Mouse (Mus musculus) MEL (cell line): ENCODE results near the gene Rab26. TPM values are rescaled to one million over a fixed set of nuclear protein-coding genes. Genes with fewer than 3 reads are reported as not detected.
A peak's percentile ranks its signal among the peaks of the same experiment; 100 is the strongest.

ENCODE experiments used
- DNase-seq: peaks from one replicate; pipeline ENCODE4 v3.0.0; 2011; ENCODE audit warnings: low read depth, low spot score
- H3K27ac ChIP-seq: 2 replicates; pipeline ENCODE4 v1.5.1; 2012; ENCODE audit warnings: low read depth, mild to moderate bottlenecking, control low read depth, low read length, moderate library complexity; ENCODE audit not compliant: control insufficient read depth
- H3K27me3 ChIP-seq, 2 experiments: fragments of 150-350 bp in 1 of 2; sonication (generic) in 1 of 2; 2 replicates each; pipeline ENCODE4 v1.6.1; 2012; ENCODE audit warnings: low read length in 2 of 2, mild to moderate bottlenecking in 2 of 2, improper control_type of control experiment in 1 of 2, moderate library complexity in 1 of 2; ENCODE audit not compliant: insufficient read depth in 2 of 2, control insufficient read depth in 1 of 2
- H3K36me3 ChIP-seq, 2 experiments: 2 replicates each; pipeline ENCODE4 v1.6.1; 2012 to 2014; ENCODE audit warnings: low read length in 2 of 2, improper control_type of control experiment in 1 of 2, inconsistent platforms in 1 of 2, mild to moderate bottlenecking in 1 of 2; ENCODE audit not compliant: insufficient read depth in 2 of 2, control insufficient read depth in 1 of 2
- H3K4me1 ChIP-seq, 2 experiments: fragments of 150-350 bp in 1 of 2; sonication (generic) in 1 of 2; 2 replicates each; pipeline ENCODE4 v1.6.1; 2012; ENCODE audit warnings: low read length in 2 of 2, improper control_type of control experiment in 1 of 2, mild to moderate bottlenecking in 1 of 2; ENCODE audit not compliant: insufficient read depth in 2 of 2, control insufficient read depth in 1 of 2
- H3K4me3 ChIP-seq, 2 experiments: fragments of 150-350 bp in 1 of 2; sonication (generic) in 1 of 2; 2 replicates each; pipeline ENCODE4 v1.5.1; 2012; ENCODE audit warnings: low read depth in 2 of 2, low read length in 2 of 2, mild to moderate bottlenecking in 2 of 2, moderate library complexity in 2 of 2, control low read depth in 1 of 2, improper control_type of control experiment in 1 of 2; ENCODE audit not compliant: control insufficient read depth in 1 of 2, insufficient read depth in 1 of 2
- H3K79me2 ChIP-seq: 2 replicates; pipeline ENCODE4 v1.6.1; 2012; ENCODE audit warnings: mild to moderate bottlenecking, low read length, moderate library complexity; ENCODE audit not compliant: control insufficient read depth, poor library complexity, insufficient read depth
- H3K9ac ChIP-seq: 2 replicates; pipeline ENCODE4 v1.6.1; 2012; ENCODE audit warnings: low read depth, mild to moderate bottlenecking, control low read depth, low read length, moderate library complexity; ENCODE audit not compliant: control insufficient read depth, poor library complexity, severe bottlenecking
- H3K9me3 ChIP-seq: fragments of 150-350 bp; sonication (generic); replicated peaks from 2 replicates; pipeline ENCODE4 v1.6.1; 2012; ENCODE audit warnings: mild to moderate bottlenecking, low read length, improper control_type of control experiment, moderate library complexity; ENCODE audit not compliant: insufficient read depth
- CHD1 ChIP-seq: IDR thresholded peaks from 2 replicates; pipeline ENCODE4 v1.6.1; 2012; ENCODE audit warnings: low read depth, mild to moderate bottlenecking, inconsistent platforms, low read length, improper control_type of control experiment
- GABPA ChIP-seq: IDR thresholded peaks from 2 replicates; pipeline ENCODE4 v1.6.1; 2012; ENCODE audit warnings: low read depth, mild to moderate bottlenecking, inconsistent platforms, low read length, improper control_type of control experiment, moderate library complexity
- HCFC1 ChIP-seq: IDR thresholded peaks from 2 replicates; pipeline ENCODE4 v1.6.1; 2012; ENCODE audit warnings: low read depth, mild to moderate bottlenecking, inconsistent platforms, low read length, improper control_type of control experiment, moderate library complexity
- JUND ChIP-seq: IDR thresholded peaks from 2 replicates; pipeline ENCODE4 v1.6.1; 2011; ENCODE audit warnings: low read depth, mild to moderate bottlenecking, improper control_type of control experiment, low read length
- MAFK ChIP-seq: IDR thresholded peaks from 2 replicates; pipeline ENCODE4 v1.6.1; 2011; ENCODE audit warnings: low read depth, mild to moderate bottlenecking, low read length, improper control_type of control experiment, borderline replicate concordance
- MAX ChIP-seq: IDR thresholded peaks from 2 replicates; pipeline ENCODE4 v1.6.1; 2011; ENCODE audit warnings: low read length, improper control_type of control experiment
- MAZ ChIP-seq: IDR thresholded peaks from 2 replicates; pipeline ENCODE4 v1.6.1; 2012; ENCODE audit warnings: low read depth, mild to moderate bottlenecking, inconsistent platforms, low read length, improper control_type of control experiment
- MEF2A ChIP-seq: IDR thresholded peaks from 2 replicates; pipeline ENCODE4 v1.6.1; 2014; ENCODE audit warnings: low read depth, mild to moderate bottlenecking, inconsistent platforms, low read length, improper control_type of control experiment; ENCODE audit not compliant: poor library complexity, insufficient replicate concordance, severe bottlenecking; ENCODE audit errors: extremely low read depth
- MYC ChIP-seq: IDR thresholded peaks from 2 replicates; pipeline ENCODE4 v1.6.1; 2011; ENCODE audit warnings: low read depth, mild to moderate bottlenecking, low read length, improper control_type of control experiment, moderate library complexity
- NELFE ChIP-seq: IDR thresholded peaks from 2 replicates; pipeline ENCODE4 v1.6.1; 2011; ENCODE audit warnings: low read depth, low read length, improper control_type of control experiment
- NRF1 ChIP-seq: IDR thresholded peaks from 2 replicates; pipeline ENCODE4 v1.6.1; 2014; ENCODE audit warnings: low read depth, mild to moderate bottlenecking, inconsistent platforms, low read length, improper control_type of control experiment, moderate library complexity; ENCODE audit not compliant: poor library complexity, insufficient read depth, severe bottlenecking
- POLR2A ChIP-seq, 2 experiments: IDR thresholded peaks; 2 replicates each; pipeline ENCODE4 v1.6.1; 2011 to 2012; ENCODE audit warnings: low read length in 2 of 2, mild to moderate bottlenecking in 2 of 2, control low read depth in 1 of 2, improper control_type of control experiment in 1 of 2, low read depth in 1 of 2, moderate library complexity in 1 of 2; ENCODE audit not compliant: control insufficient read depth in 1 of 2, insufficient read depth in 1 of 2, poor library complexity in 1 of 2
- POLR2AphosphoS2 ChIP-seq: IDR thresholded peaks from 2 replicates; pipeline ENCODE4 v1.6.1; 2011; ENCODE audit warnings: low read length, improper control_type of control experiment
- RAD21 ChIP-seq: IDR thresholded peaks from 2 replicates; pipeline ENCODE4 v1.6.1; 2011; ENCODE audit warnings: mild to moderate bottlenecking, low read depth, low read length, improper control_type of control experiment
- SIN3A ChIP-seq: IDR thresholded peaks from 2 replicates; pipeline ENCODE4 v1.6.1; 2012; ENCODE audit warnings: low read length, improper control_type of control experiment, inconsistent platforms
- SMC3 ChIP-seq: IDR thresholded peaks from 2 replicates; pipeline ENCODE4 v1.6.1; 2011; ENCODE audit warnings: low read depth, low read length, improper control_type of control experiment
- TAL1 ChIP-seq: IDR thresholded peaks from 2 replicates; pipeline ENCODE4 v1.6.1; 2012; ENCODE audit warnings: mild to moderate bottlenecking, inconsistent platforms, low read length, moderate library complexity, mixed read lengths
- TBP ChIP-seq: IDR thresholded peaks from 2 replicates; pipeline ENCODE4 v1.8.0; 2011; ENCODE audit warnings: low read depth, low read length, improper control_type of control experiment
- UBTF ChIP-seq: IDR thresholded peaks from 2 replicates; pipeline ENCODE4 v1.6.1; 2012; ENCODE audit warnings: low read depth, mild to moderate bottlenecking, inconsistent platforms, low read length, improper control_type of control experiment, moderate library complexity, borderline replicate concordance; ENCODE audit not compliant: insufficient read depth
- ZKSCAN1 ChIP-seq: IDR thresholded peaks from 2 replicates; pipeline ENCODE4 v1.6.1; 2012; ENCODE audit warnings: low read depth, mild to moderate bottlenecking, inconsistent platforms, low read length, improper control_type of control experiment, moderate library complexity
- polyA plus RNA-seq, 2 experiments: library from polyadenylated mRNA; stranded (reverse) in 1 of 2; unstranded in 1 of 2; fragments of >175 nt in 1 of 2; fragments of >200 nt in 1 of 2; gene quantifications; 2 replicates each; pipeline versions ENCODE4 v1.2.1 to v1.2.4; 2012; ENCODE audit warnings: low replicate concordance in 2 of 2, low read depth in 1 of 2; ENCODE audit not compliant: insufficient read length in 2 of 2, insufficient read depth in 1 of 2, missing spikeins in 1 of 2
- total RNA-seq: library from RNA; depleted of rRNA; stranded (reverse); fragments of 300-350 nt; gene quantifications from 2 replicates; pipeline ENCODE4 v1.2.3, GENCODE M21; 2012

Rab26 gene
- total and polyA plus RNA-seq, 3 experiments = 0.89 to 1.1 TPM; not detected in 1

DNA sequence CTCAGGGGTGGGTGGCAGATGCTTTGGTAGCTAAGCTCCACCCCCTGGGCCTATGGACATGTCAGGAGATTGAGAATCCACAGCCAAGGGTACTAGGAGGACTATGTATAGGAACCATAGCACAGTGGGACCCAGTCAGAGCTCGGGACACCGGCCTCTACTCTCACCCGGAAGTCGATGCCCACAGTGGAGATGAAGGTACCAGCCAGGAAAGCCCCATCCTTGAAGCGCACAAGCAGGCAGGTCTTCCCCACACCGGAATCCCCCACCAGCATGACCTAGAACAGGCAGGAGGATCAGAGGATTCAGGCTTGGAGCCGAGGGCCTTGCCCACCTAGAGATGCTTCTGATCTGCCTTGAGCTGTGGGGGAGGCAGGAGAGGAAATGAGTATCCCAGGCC is 2.0 kb downstream of the Rab26 start:
- DNase-seq = no peak
- Histone ChIP-seq H3K27ac (no peak overlapping the region), H3K27me3 (no peaks in the 10 kb centered on the region), H3K79me2 (peaks cover 19% of the 10 kb centered on the region), H3K36me3 (no peaks in the 10 kb centered on the region; a peak in 1 of 4 replicates), H3K4me3 (no peak overlapping the region), H3K4me1 (0 out of 4 replicates have a peak, but pooled peaks cover 0 to 4% of the 10 kb centered on the region in 2 experiments), H3K9me3 (no peaks in the 10 kb centered on the region), H3K9ac (no peak overlapping the region)
- TF ChIP-seq TBP = no peak
- no peak for TF ChIP-seq SMC3
- no peak for TF ChIP-seq NRF1
- TF ChIP-seq MYC = no peak
- TF ChIP-seq CHD1 = no peak
- TF ChIP-seq NELFE = no peak
- no peak for TF ChIP-seq JUND
- no peak for TF ChIP-seq HCFC1
- TF ChIP-seq UBTF = no peak
- no peak for TF ChIP-seq GABPA
- TF ChIP-seq RAD21 = no peak
- no peak for TF ChIP-seq MAFK
- TF ChIP-seq MAX = no peak
- no peak for TF ChIP-seq TAL1
- TF ChIP-seq ZKSCAN1 = no peak
- no peak for TF ChIP-seq MEF2A
- no peak for TF ChIP-seq MAZ

DNA sequence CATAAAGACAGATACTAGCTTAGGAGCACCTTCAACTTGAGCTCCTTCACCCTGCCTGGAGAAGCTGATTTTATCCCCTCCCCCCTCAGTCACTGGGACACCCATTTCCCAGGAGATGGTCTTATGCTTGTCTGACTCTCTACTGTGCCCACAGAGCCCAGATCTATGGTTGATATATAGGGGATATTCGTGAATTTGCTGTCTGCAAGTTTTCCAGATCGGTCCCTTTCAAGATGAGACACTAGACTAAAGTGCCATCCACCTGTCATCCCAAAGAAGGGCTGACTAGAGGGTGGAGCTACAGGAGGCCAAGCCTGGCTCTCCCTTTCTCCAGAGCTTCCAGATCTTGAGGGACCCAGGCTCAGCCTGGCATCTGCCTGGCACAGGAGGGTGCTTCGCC is 2.9 kb downstream of the Rab26 start:
- H3K9ac ChIP-seq = no peak overlapping the region
- TF ChIP-seq SIN3A (0 out of 2 replicates have a peak, but pooled peaks have one; percentile 25), POLR2AphosphoS2 (0 out of 2 replicates have a peak, but pooled peaks have one; percentile 5), POLR2A (IDR thresholded peaks at IDR 0.05; ENCODE audit: control insufficient read depth in 1 of 2, insufficient read depth in 1 of 2, low read depth in 1 of 2, low read length in 2 of 2, poor library complexity in 1 of 2) (peak in 1 of 2 experiments; percentile 15; a peak in 1 of 4 replicates), SMC3 (no peak)
- no peaks in the 10 kb centered on the region for H3K27me3 ChIP-seq
- peaks cover 28% of the 10 kb centered on the region for H3K79me2 ChIP-seq
- H3K9me3 ChIP-seq = no peaks in the 10 kb centered on the region
- no peak for DNase-seq
- H3K4me1 ChIP-seq = peaks cover 0 to 8% of the 10 kb centered on the region in 2 experiments; a peak in 1 of 4 replicates
- H3K27ac ChIP-seq = no peak overlapping the region
- no peak overlapping the region for H3K4me3 ChIP-seq
- peaks cover 0 to 8% of the 10 kb centered on the region in 2 experiments; a peak in 3 of 4 replicates for H3K36me3 ChIP-seq
